Mouse (Mus musculus): ENCODE results near the gene Rpgr. TPM values are rescaled to one million over a fixed set of nuclear protein-coding genes. Genes with fewer than 3 reads are reported as not detected.

The Rpgr gene
- polyA plus RNA-seq, 1 experiment from 2014 or later = 8.0 TPM

GRCm38 (mm10) chrX:10152390-10152789 is 64.3 kb downstream of the Rpgr start:
- Histone ChIP-seq H3K27ac (ENCODE audit: low read length) (no peak overlapping the region), H3K36me3 (ENCODE audit: insufficient read depth, low read length) (no peaks in the 10 kb centered on the region), H3K4me1 (ENCODE audit: insufficient read depth, low read depth, low read length) (no peaks in the 10 kb centered on the region), H3K4me2 (replicated peaks; ENCODE audit: low read depth, low read length) (no peak overlapping the region), H3K9ac (replicated peaks; ENCODE audit: low read depth) (no peak overlapping the region), H3K9me3 (ENCODE audit: low read length) (no peaks in the 10 kb centered on the region), H3K4me3 (ENCODE audit: low read depth, low read length) (no peak overlapping the region), H3K27me3 (replicated peaks; ENCODE audit: insufficient read depth, low read length) (no peaks in the 10 kb centered on the region)
- ATAC-seq = no peak
- 53% methylated on average over 3 of the region's 3 CpGs for WGBS
- DNase-seq (ENCODE audit: low spot score) = no peak
- TF ChIP-seq EP300 (IDR thresholded peaks at IDR 0.05) (no peak), CTCF (IDR thresholded peaks at IDR 0.05) (no peak)

GRCm38 (mm10) chrX:10117065-10117719 is 99.5 kb downstream of the Rpgr start, which contains the start of gene Srpx:
Gene Srpx (minus strand): TSS chrX:10117709.
- Histone ChIP-seq H3K9ac (replicated peaks; ENCODE audit: low read depth) (peak within 1 kb of the TSS; percentile 9; the same call in 1 of the 2 replicates), H3K27me3 (replicated peaks; ENCODE audit: insufficient read depth, low read length) (no peaks in the 10 kb centered on the region), H3K9me3 (ENCODE audit: low read length) (no peaks in the 10 kb centered on the region), H3K4me1 (ENCODE audit: insufficient read depth, low read depth, low read length) (no peaks in the 10 kb centered on the region), H3K4me2 (replicated peaks; ENCODE audit: low read depth, low read length) (peak within 1 kb of the TSS; percentile 52), H3K4me3 (ENCODE audit: low read depth, low read length) (peak within 1 kb of the TSS; percentile 16), H3K27ac (ENCODE audit: low read length) (no peak within 1 kb of the TSS), H3K36me3 (ENCODE audit: insufficient read depth, low read length) (no peaks in the 10 kb centered on the region)
- peak; percentile 28 for ATAC-seq
- 19% methylated on average over 13 of the region's 19 CpGs for WGBS
- TF ChIP-seq EP300 (IDR thresholded peaks at IDR 0.05) (no peak), CTCF (IDR thresholded peaks at IDR 0.05) (no peak)
- DNase-seq (ENCODE audit: low spot score) = no peak

GRCm38 (mm10) chrX:10115780-10116179 is 100.9 kb downstream of the Rpgr start:
- no peak overlapping the region for H3K9ac ChIP-seq (replicated peaks; ENCODE audit: low read depth)
- H3K4me1 ChIP-seq (ENCODE audit: insufficient read depth, low read depth, low read length) = no peaks in the 10 kb centered on the region
- H3K27me3 ChIP-seq (replicated peaks; ENCODE audit: insufficient read depth, low read length) = no peaks in the 10 kb centered on the region
- no peak overlapping the region for H3K4me3 ChIP-seq (ENCODE audit: low read depth, low read length)
- DNase-seq (ENCODE audit: low spot score) (no peak), ATAC-seq (no peak)
- H3K36me3 ChIP-seq (ENCODE audit: insufficient read depth, low read length) = no peaks in the 10 kb centered on the region
- H3K9me3 ChIP-seq (ENCODE audit: low read length) = no peaks in the 10 kb centered on the region
- no peak for TF ChIP-seq EP300 (IDR thresholded peaks at IDR 0.05)
- no peak for TF ChIP-seq CTCF (IDR thresholded peaks at IDR 0.05)
- no peak overlapping the region for H3K4me2 ChIP-seq (replicated peaks; ENCODE audit: low read depth, low read length)
- WGBS = 35% methylated on average over 3 of the region's 3 CpGs
- H3K27ac ChIP-seq (ENCODE audit: low read length) = no peak overlapping the region

- no peak overlapping the region for H3K27ac ChIP-seq (ENCODE audit: low read length)
- H3K36me3 ChIP-seq (ENCODE audit: insufficient read depth, low read length) = no peaks in the 10 kb centered on the region
- no peak overlapping the region for H3K4me3 ChIP-seq (ENCODE audit: low read depth, low read length)
- TF ChIP-seq EP300 (IDR thresholded peaks at IDR 0.05) (no peak), CTCF (IDR thresholded peaks at IDR 0.05) (no peak)
- no peak for DNase-seq (ENCODE audit: low spot score)
- no peaks in the 10 kb centered on the region for H3K4me1 ChIP-seq (ENCODE audit: insufficient read depth, low read depth, low read length)
- 63% methylated on average over 1 of the region's 1 CpGs for WGBS
- H3K9me3 ChIP-seq (ENCODE audit: low read length) = no peaks in the 10 kb centered on the region
- no peaks in the 10 kb centered on the region for H3K27me3 ChIP-seq (replicated peaks; ENCODE audit: insufficient read depth, low read length)
- no peak for ATAC-seq
- no peak overlapping the region for H3K4me2 ChIP-seq (replicated peaks; ENCODE audit: low read depth, low read length)
- no peak overlapping the region for H3K9ac ChIP-seq (replicated peaks; ENCODE audit: low read depth)
Measured at GRCm38 (mm10) chrX:10110736-10111135, 106.0 kb downstream of the Rpgr start.

- no peaks in the 10 kb centered on the region for H3K9me3 ChIP-seq (ENCODE audit: low read length)
- no peaks in the 10 kb centered on the region for H3K36me3 ChIP-seq (ENCODE audit: insufficient read depth, low read length)
- no peak overlapping the region for H3K4me3 ChIP-seq (ENCODE audit: low read depth, low read length)
- DNase-seq (ENCODE audit: low spot score) (peak; percentile 68), ATAC-seq (peak; percentile 54; the same call in 1 of the 2 replicates)
- no peaks in the 10 kb centered on the region for H3K27me3 ChIP-seq (replicated peaks; ENCODE audit: insufficient read depth, low read length)
- H3K9ac ChIP-seq (replicated peaks; ENCODE audit: low read depth) = no peak overlapping the region
- no peak for TF ChIP-seq CTCF (IDR thresholded peaks at IDR 0.05)
- no peak for TF ChIP-seq EP300 (IDR thresholded peaks at IDR 0.05)
- H3K4me2 ChIP-seq (replicated peaks; ENCODE audit: low read depth, low read length) = no peak overlapping the region
- H3K4me1 ChIP-seq (ENCODE audit: insufficient read depth, low read depth, low read length) = no peaks in the 10 kb centered on the region
- WGBS = 37% methylated on average over 4 of the region's 4 CpGs
- no peak overlapping the region for H3K27ac ChIP-seq (ENCODE audit: low read length)
Measured at GRCm38 (mm10) chrX:10108558-10108957, 108.2 kb downstream of the Rpgr start.

GRCm38 (mm10) chrX:10105475-10105874 is 111.2 kb downstream of the Rpgr start:
- Histone ChIP-seq H3K27ac (ENCODE audit: low read length) (no peak overlapping the region), H3K9ac (replicated peaks; ENCODE audit: low read depth) (no peak overlapping the region), H3K4me1 (ENCODE audit: insufficient read depth, low read depth, low read length) (no peaks in the 10 kb centered on the region), H3K36me3 (ENCODE audit: insufficient read depth, low read length) (no peaks in the 10 kb centered on the region), H3K27me3 (replicated peaks; ENCODE audit: insufficient read depth, low read length) (no peaks in the 10 kb centered on the region), H3K4me2 (replicated peaks; ENCODE audit: low read depth, low read length) (no peak overlapping the region), H3K9me3 (ENCODE audit: low read length) (no peaks in the 10 kb centered on the region), H3K4me3 (ENCODE audit: low read depth, low read length) (no peak overlapping the region)
- no peak for TF ChIP-seq CTCF (IDR thresholded peaks at IDR 0.05)
- TF ChIP-seq EP300 (IDR thresholded peaks at IDR 0.05) = no peak
- 71% methylated on average over 5 of the region's 5 CpGs for WGBS
- ATAC-seq (no peak), DNase-seq (ENCODE audit: low spot score) (no peak)
